Mouse (Mus musculus) midbrain, embryonic 12.5 days (tissue): ENCODE results near the gene Thap12. TPM values are rescaled to one million over a fixed set of nuclear protein-coding genes. Genes with fewer than 3 reads are reported as not detected.

Experiments
- ATAC-seq: fragments of 200-750 bp; cut with Nextera tagmentation; 2 replicates; pipeline ENCODE4 v1.8.0; 2017; ENCODE audit warnings: low read depth, moderate TSS enrichment, moderate library complexity; ENCODE audit not compliant: low FRiP score
- H3K27ac ChIP-seq: fragments of 300-500 bp; sonication (generic); replicated peaks from 2 replicates; pipeline ENCODE4 v1.5.1; 2016; ENCODE audit warnings: mild to moderate bottlenecking
- H3K27me3 ChIP-seq: fragments of 300-500 bp; sonication (generic); 2 replicates; pipeline ENCODE4 v1.6.1; 2016; ENCODE audit warnings: mild to moderate bottlenecking
- H3K36me3 ChIP-seq: fragments of 300-500 bp; sonication (generic); 2 replicates; pipeline ENCODE4 v1.6.1; 2016
- H3K4me1 ChIP-seq: fragments of 300-500 bp; sonication (generic); 2 replicates; pipeline ENCODE4 v1.6.1; 2016
- H3K4me2 ChIP-seq: fragments of 300-500 bp; sonication (generic); replicated peaks from 2 replicates; pipeline ENCODE4 v1.6.1; 2016; ENCODE audit warnings: mild to moderate bottlenecking, moderate library complexity
- H3K4me3 ChIP-seq: fragments of 300-500 bp; sonication (generic); 2 replicates; pipeline ENCODE4 v1.5.1; 2016; ENCODE audit warnings: mild to moderate bottlenecking
- H3K9ac ChIP-seq: fragments of 300-500 bp; sonication (generic); replicated peaks from 2 replicates; pipeline ENCODE4 v1.6.1; 2016; ENCODE audit warnings: mild to moderate bottlenecking, moderate library complexity
- H3K9me3 ChIP-seq: fragments of 300-500 bp; sonication (generic); 2 replicates; pipeline ENCODE4 v1.6.1; 2016; ENCODE audit warnings: mild to moderate bottlenecking
- WGBS: fragments of 180-500 bp; shearing (Covaris S2); methylation state at CpG from one replicate; pipeline ENCODE4 v1.1.7; 2016; 5-methylcytosine and 5-hydroxymethylcytosine counted together
- polyA plus RNA-seq: library from polyadenylated mRNA; unstranded; fragments of >200 nt; fragmentation: Nextera tagmentation; extraction: Ambion mirVana; gene quantifications from 2 replicates; pipeline ENCODE4 v1.2.1, GENCODE M21; 2016

The Thap12 gene
- polyA plus RNA-seq, 1 experiment from 2014 or later = 75.3 TPM

- Histone ChIP-seq H3K36me3 (no peaks in the 10 kb centered on the region), H3K4me3 (no peak overlapping the region), H3K4me2 (no peak overlapping the region), H3K27me3 (no peaks in the 10 kb centered on the region), H3K9ac (no peak overlapping the region), H3K27ac (no peak overlapping the region), H3K4me1 (no peaks in the 10 kb centered on the region), H3K9me3 (no peaks in the 10 kb centered on the region)
- WGBS = 92% methylated on average over 2 of the region's 2 CpGs
- ATAC-seq = no peak
Measured at GRCm38 (mm10) chr7:98677511-98677910, 25.4 kb upstream of the Thap12 start.

DNA sequence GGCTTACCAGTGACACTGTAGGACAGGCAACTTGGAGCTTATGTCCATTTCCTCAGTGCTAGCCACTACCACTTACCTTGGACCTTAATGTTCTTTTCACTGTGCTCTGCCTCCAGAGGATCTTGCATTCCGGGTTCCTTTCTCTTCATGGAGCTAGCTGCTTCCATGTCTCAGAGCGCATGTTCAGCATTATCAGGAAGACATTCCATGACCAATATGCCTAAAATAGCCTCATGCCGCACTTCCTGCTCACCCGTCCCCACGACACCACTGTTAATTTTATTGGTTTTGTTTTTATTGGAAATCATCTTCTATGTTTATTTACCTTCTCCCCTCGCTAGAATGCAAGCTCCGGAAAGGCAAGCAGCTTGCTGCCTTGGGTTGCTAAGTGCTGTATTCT is 24.5 kb upstream of the Thap12 start:
- 74% methylated on average over 7 of the region's 7 CpGs for WGBS
- no peak overlapping the region for H3K9ac ChIP-seq
- no peaks in the 10 kb centered on the region for H3K27me3 ChIP-seq

GRCm38 (mm10) chr7:98680691-98681090 is 22.2 kb upstream of the Thap12 start:
- Histone ChIP-seq H3K9me3 (no peaks in the 10 kb centered on the region), H3K27ac (no peak overlapping the region), H3K27me3 (no peaks in the 10 kb centered on the region), H3K36me3 (no peaks in the 10 kb centered on the region), H3K9ac (no peak overlapping the region), H3K4me1 (no peaks in the 10 kb centered on the region), H3K4me2 (no peak overlapping the region), H3K4me3 (no peak overlapping the region)
- 50% methylated on average over 2 of the region's 2 CpGs for WGBS
- no peak for ATAC-seq

More for the DNA sequence above, 24.5 kb upstream of the Thap12 start:
- no peak overlapping the region for H3K4me3 ChIP-seq
- H3K27ac ChIP-seq = no peak overlapping the region
- H3K9me3 ChIP-seq = no peaks in the 10 kb centered on the region
- no peak for ATAC-seq
- no peak overlapping the region for H3K4me2 ChIP-seq
- no peaks in the 10 kb centered on the region for H3K36me3 ChIP-seq
- H3K4me1 ChIP-seq = no peaks in the 10 kb centered on the region

DNA sequence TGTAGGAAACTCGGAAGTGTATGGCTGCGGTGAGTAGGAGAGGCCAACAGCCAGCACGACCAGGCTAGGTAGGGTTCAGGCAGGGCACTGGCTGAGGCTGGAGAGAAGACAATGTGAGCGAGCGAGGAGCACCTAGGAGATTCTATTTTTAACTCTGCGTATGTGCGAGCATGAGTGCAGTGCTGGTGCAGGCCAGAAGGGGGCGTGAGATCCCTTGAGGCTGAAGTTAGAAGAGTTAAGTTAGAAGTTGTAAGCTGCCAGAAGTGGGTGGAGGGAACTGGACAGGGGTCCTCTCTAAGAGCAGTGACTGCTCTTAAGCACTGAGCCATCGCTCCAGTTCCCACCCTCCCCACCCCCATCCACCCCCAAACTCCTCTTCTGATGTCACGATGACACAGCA is 20.1 kb upstream of the Thap12 start:
- H3K9ac ChIP-seq = no peak overlapping the region
- H3K27ac ChIP-seq = no peak overlapping the region
- ATAC-seq = no peak
- no peaks in the 10 kb centered on the region for H3K9me3 ChIP-seq
- H3K4me1 ChIP-seq = no peaks in the 10 kb centered on the region
- H3K4me3 ChIP-seq = no peak overlapping the region
- 88% methylated on average over 10 of the region's 10 CpGs for WGBS
- no peak overlapping the region for H3K4me2 ChIP-seq
- H3K27me3 ChIP-seq = no peaks in the 10 kb centered on the region
- H3K36me3 ChIP-seq = no peaks in the 10 kb centered on the region

- no peak for ATAC-seq
- Histone ChIP-seq H3K27me3 (no peaks in the 10 kb centered on the region), H3K4me3 (no peak overlapping the region), H3K9ac (no peak overlapping the region), H3K4me2 (no peak overlapping the region), H3K4me1 (no peaks in the 10 kb centered on the region), H3K36me3 (no peaks in the 10 kb centered on the region), H3K27ac (no peak overlapping the region), H3K9me3 (no peaks in the 10 kb centered on the region)
- 59% methylated on average over 13 of the region's 13 CpGs for WGBS
Measured at GRCm38 (mm10) chr7:98685895-98686294, 17.0 kb upstream of the Thap12 start.

DNA sequence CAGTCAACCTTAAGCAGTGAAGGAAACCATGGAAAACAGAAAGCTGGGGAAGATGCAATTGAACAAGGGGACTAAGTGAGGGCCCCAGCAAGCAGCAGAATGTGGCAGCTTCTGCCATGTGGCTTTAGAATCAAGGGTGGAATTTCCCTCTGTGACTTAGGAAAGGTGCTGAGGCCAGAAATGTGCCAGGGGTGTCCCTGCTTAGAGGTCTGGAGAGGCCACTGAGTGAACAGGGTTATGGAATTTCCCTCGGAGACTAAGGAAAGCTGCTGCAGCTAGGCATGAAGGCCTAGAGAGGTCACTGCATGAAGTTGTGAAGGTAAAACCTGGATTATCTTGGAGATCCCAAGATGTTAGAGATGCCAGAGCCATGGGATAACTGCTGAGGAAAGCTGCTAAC is 12.8 kb upstream of the Thap12 start:
- no peaks in the 10 kb centered on the region for H3K36me3 ChIP-seq
- WGBS = 85% methylated on average over 1 of the region's 1 CpGs
- no peak overlapping the region for H3K4me3 ChIP-seq
- no peaks in the 10 kb centered on the region for H3K9me3 ChIP-seq
- no peak for ATAC-seq
- H3K27me3 ChIP-seq = no peaks in the 10 kb centered on the region
- H3K4me2 ChIP-seq = no peak overlapping the region
- no peak overlapping the region for H3K27ac ChIP-seq
- no peaks in the 10 kb centered on the region for H3K4me1 ChIP-seq
- no peak overlapping the region for H3K9ac ChIP-seq

GRCm38 (mm10) chr7:98690831-98691230 is 12.1 kb upstream of the Thap12 start:
- Histone ChIP-seq H3K27ac (no peak overlapping the region), H3K4me1 (no peaks in the 10 kb centered on the region), H3K36me3 (no peaks in the 10 kb centered on the region), H3K4me3 (no peak overlapping the region), H3K9me3 (no peaks in the 10 kb centered on the region), H3K9ac (no peak overlapping the region), H3K4me2 (no peak overlapping the region), H3K27me3 (no peaks in the 10 kb centered on the region)
- 22% methylated on average over 3 of the region's 3 CpGs for WGBS
- no peak for ATAC-seq

DNA sequence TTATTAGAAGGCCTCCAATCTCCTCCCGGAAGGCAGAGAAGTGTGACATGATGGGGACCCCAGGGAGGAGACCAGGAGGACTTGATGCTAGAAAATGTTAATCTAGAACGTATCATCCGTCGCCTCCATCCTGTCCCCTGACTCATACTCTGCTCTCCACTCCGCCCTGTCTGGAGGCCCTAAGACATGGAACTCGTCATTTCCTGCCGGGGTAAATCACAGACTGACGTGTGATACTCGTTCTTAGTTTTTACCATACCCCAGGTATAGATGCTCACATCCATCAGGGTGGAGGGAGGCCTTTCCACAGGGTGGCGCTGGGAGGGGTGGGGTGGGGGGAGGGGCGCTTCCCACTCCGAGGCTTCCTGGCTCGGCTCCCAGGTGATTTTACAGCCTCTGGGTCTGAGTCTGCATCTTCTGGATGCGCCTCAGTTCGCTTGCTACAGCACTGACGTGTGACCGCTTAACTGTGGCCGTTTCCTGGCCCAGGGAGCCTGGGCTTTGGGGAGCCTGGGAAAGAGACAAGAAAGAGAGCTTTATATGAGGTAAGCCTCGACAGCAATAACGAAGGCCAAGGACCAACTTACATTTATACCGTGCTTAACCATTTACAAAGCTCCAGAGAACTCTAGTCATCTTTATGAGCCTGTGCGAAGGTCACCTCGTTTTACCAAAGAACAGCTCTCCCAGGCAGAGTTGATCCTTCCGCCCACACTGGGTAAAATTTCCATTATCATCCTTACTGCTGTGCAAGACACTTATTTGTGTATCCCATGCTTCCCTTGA is 9.9 kb upstream of the Thap12 start:
- Histone ChIP-seq H3K4me1 (no peaks in the 10 kb centered on the region), H3K36me3 (no peaks in the 10 kb centered on the region), H3K9me3 (no peaks in the 10 kb centered on the region), H3K27ac (no peak overlapping the region), H3K4me3 (no peak overlapping the region), H3K27me3 (no peaks in the 10 kb centered on the region), H3K4me2 (no peak overlapping the region), H3K9ac (no peak overlapping the region)
- ATAC-seq = no peak
- 54% methylated on average over 24 of the region's 24 CpGs for WGBS

DNA sequence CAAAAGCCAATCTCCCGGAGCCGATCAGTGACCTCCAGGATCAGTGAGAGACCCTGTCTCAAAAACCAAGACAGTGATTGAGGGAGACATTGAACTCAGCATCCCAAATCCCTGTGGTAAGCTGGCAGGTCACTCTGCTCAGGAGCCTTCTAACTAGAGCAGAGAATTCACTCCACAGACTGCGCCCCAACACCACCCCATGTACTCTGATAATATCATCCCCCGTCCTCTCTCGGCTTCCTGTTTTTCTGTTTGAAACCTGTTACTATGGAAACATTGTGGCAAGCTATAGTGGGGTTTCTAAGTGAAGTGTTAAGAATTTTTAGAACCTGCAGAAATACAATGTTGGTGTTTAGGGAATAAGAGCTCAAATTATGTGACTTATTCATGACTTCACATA is 8.9 kb upstream of the Thap12 start:
- Histone ChIP-seq H3K4me3 (no peak overlapping the region), H3K36me3 (no peaks in the 10 kb centered on the region), H3K27ac (no peak overlapping the region), H3K4me2 (no peak overlapping the region), H3K9me3 (no peaks in the 10 kb centered on the region), H3K27me3 (no peaks in the 10 kb centered on the region), H3K4me1 (no peaks in the 10 kb centered on the region), H3K9ac (no peak overlapping the region)
- ATAC-seq = no peak
- 84% methylated on average over 5 of the region's 5 CpGs for WGBS

GRCm38 (mm10) chr7:98697496-98697895 is 5.4 kb upstream of the Thap12 start:
- no peak overlapping the region for H3K4me2 ChIP-seq
- no peak for ATAC-seq

GRCm38 (mm10) chr7:98698041-98698440 is 4.9 kb upstream of the Thap12 start:
- H3K36me3 ChIP-seq = no peaks in the 10 kb centered on the region
- H3K27me3 ChIP-seq = no peaks in the 10 kb centered on the region
- peaks cover 8% of the 10 kb centered on the region for H3K4me1 ChIP-seq
- H3K4me2 ChIP-seq = no peak overlapping the region
- no peak overlapping the region for H3K4me3 ChIP-seq
- no peaks in the 10 kb centered on the region for H3K9me3 ChIP-seq
- 65% methylated on average over 5 of the region's 5 CpGs for WGBS
- H3K9ac ChIP-seq = no peak overlapping the region
- no peak for ATAC-seq
- H3K27ac ChIP-seq = no peak overlapping the region

More at GRCm38 (mm10) chr7:98697496-98697895, 5.4 kb upstream of the Thap12 start:
- H3K27me3 ChIP-seq = no peaks in the 10 kb centered on the region
- no peak overlapping the region for H3K27ac ChIP-seq
- WGBS = 12% methylated on average over 2 of the region's 2 CpGs
- no peaks in the 10 kb centered on the region for H3K9me3 ChIP-seq
- H3K4me1 ChIP-seq = peaks cover 8% of the 10 kb centered on the region
- H3K36me3 ChIP-seq = no peaks in the 10 kb centered on the region
- no peak overlapping the region for H3K9ac ChIP-seq
- H3K4me3 ChIP-seq = no peak overlapping the region

- Histone ChIP-seq H3K9me3 (no peaks in the 10 kb centered on the region), H3K4me3 (no peak overlapping the region), H3K36me3 (no peaks in the 10 kb centered on the region), H3K27me3 (no peaks in the 10 kb centered on the region), H3K27ac (no peak overlapping the region), H3K4me1 (peaks cover 8% of the 10 kb centered on the region), H3K9ac (no peak overlapping the region), H3K4me2 (no peak overlapping the region)
- ATAC-seq = no peak
- 86% methylated on average over 4 of the region's 4 CpGs for WGBS
Measured at GRCm38 (mm10) chr7:98698590-98698989, 4.3 kb upstream of the Thap12 start.

GRCm38 (mm10) chr7:98701771-98702170 is 1.1 kb upstream of the Thap12 start:
- Histone ChIP-seq H3K4me1 (peaks cover 27% of the 10 kb centered on the region), H3K4me2 (peak overlapping the region; percentile 76), H3K27me3 (no peaks in the 10 kb centered on the region), H3K9ac (peak overlapping the region; percentile 74), H3K9me3 (no peaks in the 10 kb centered on the region), H3K27ac (no peak overlapping the region), H3K36me3 (no peaks in the 10 kb centered on the region), H3K4me3 (peak overlapping the region; percentile 99)
- no peak for ATAC-seq
- WGBS = 63% methylated on average over 7 of the region's 7 CpGs
